Mouse (Mus musculus) CD4-positive, CD25-positive, alpha-beta regulatory T cell, adult 2 months (primary cell): ENCODE measurements at regions not wholly inside any gene's neighbourhood (a gene's known extent, or its start where the extent isn't known, plus 50 kb on each side); places are given as distances from the start of the nearest gene placed in this dataset.

Source experiments
- DNase-seq: peaks from one replicate; pipeline ENCODE4 v3.0.0-alpha.2; 2012; ENCODE audit warnings: low read depth, low spot score

- no peak for DNase-seq
Measured at GRCm38 (mm10) chr13:59875637-59876036, 52.7 kb upstream of the Tut7 start.

GRCm38 (mm10) chr13:59874137-59874931 is 51.4 kb upstream of the Tut7 start:
- DNase-seq, result no peak
